8 mouse cellular contexts compared by ENCODE assay signal in the genomic region with DNA sequence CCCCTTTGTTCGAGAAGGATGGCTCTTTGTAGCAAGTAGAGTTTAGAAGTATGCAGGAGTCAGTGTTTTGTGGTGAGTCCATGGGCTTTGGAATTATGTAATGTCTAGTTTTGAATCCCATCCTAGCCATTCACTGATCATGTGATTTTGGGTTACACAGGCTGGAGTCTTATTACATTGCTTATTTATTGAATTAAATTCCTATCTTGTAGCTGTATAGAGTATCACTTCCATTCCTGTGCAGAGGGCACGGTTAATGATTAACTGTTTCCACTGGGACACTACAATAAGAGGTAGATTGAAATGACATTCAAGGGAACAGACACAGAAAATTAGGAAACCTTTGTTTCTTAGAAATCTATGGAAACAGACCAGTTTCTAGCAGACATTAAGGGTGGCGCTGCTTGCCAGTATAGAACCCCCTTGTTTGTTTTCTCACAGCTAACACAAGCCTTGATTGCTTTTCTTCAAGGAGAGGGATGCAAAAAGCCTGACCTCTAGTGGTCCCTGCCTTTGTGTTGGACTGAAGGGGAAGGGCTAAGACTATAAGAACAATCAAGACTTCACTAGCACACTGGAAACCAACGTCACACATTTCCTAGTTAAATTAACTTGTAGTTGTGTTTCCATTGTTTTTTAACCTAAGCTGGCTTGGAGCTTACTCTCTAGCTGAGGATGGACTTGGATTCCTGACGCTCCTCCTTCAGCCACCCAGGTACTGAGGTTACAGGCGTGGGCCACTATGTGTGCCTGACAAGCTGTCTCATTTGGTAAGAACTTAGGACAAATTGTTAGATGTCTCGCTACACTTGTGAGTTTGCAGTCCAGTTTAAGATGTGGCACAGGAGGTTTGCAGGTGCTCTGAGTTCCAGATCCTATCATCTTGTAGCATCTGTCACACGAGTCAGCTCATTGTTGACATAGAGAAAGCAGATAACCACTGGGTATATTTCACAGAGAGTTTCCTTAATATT.
A peak's percentile ranks its signal among the peaks of the same experiment; 100 is the strongest.
DNase-seq lines count a peak whose midpoint lies in the region; ATAC-seq and TF ChIP-seq lines count a peak whose summit lies in the region.

No protein-coding gene starts in this region.

- H3K4me3 ChIP-seq in heart, postnatal 0 days (ENCODE audit: low read depth, low read length) = no peak overlapping the region
- no peak overlapping the region for H3K4me3 ChIP-seq in embryonic facial prominence, embryonic 14.5 days (ENCODE audit: low read depth, low read length)
- H3K4me3 ChIP-seq in limb, embryonic 14.5 days (replicated peaks; ENCODE audit: low read length) = no peak overlapping the region

- no peaks in the 10 kb centered on the region for H3K27me3 ChIP-seq in heart, postnatal 0 days (ENCODE audit: control insufficient read depth, insufficient read depth, low read length)
- no peaks in the 10 kb centered on the region for H3K27me3 ChIP-seq in embryonic facial prominence, embryonic 14.5 days (replicated peaks; ENCODE audit: control insufficient read depth, insufficient read depth, low read length)
- no peaks in the 10 kb centered on the region; the same call in 1 of the 2 replicates for H3K27me3 ChIP-seq in limb, embryonic 14.5 days (ENCODE audit: control insufficient read depth, insufficient read depth, low read length)

- no peaks in the 10 kb centered on the region for H3K36me3 ChIP-seq in heart, postnatal 0 days (replicated peaks; ENCODE audit: control insufficient read depth, insufficient read depth, low read length)
- H3K36me3 ChIP-seq in embryonic facial prominence, embryonic 14.5 days (ENCODE audit: control insufficient read depth, insufficient read depth, low read length) = no peaks in the 10 kb centered on the region
- H3K36me3 ChIP-seq in limb, embryonic 14.5 days (ENCODE audit: control insufficient read depth, insufficient read depth, low read length) = no peaks in the 10 kb centered on the region

- 52% methylated on average over 8 of the region's 8 CpGs for WGBS in heart, postnatal 0 days
- WGBS in embryonic facial prominence, embryonic 14.5 days = 50% methylated on average over 8 of the region's 8 CpGs
- 41% methylated on average over 8 of the region's 8 CpGs for WGBS in limb, embryonic 14.5 days

- TF ChIP-seq POLR2A in limb, embryonic 14.5 days (IDR thresholded peaks at IDR 0.05; ENCODE audit: borderline replicate concordance, extremely low read depth, insufficient read depth, insufficient read length) = no peak

- peak; percentile 63 for DNase-seq in heart, postnatal 0 days (ENCODE audit: low spot score)
- DNase-seq in heart, postnatal 25 days (ENCODE audit: low spot score) = no peak
- peak; percentile 56 for DNase-seq in embryonic facial prominence, embryonic 14.5 days (ENCODE audit: low spot score)
- peak; percentile 50 for DNase-seq in limb, embryonic 14.5 days (ENCODE audit: low spot score)
- no peak for DNase-seq in frontal cortex, postnatal 10 days (ENCODE audit: low spot score in 2 of 2)
- DNase-seq in adrenal gland, postnatal 25 days = no peak
- no peak for DNase-seq in urinary bladder, postnatal 10 days (ENCODE audit: low spot score)

- H3K9me3 ChIP-seq in heart, postnatal 0 days (replicated peaks; ENCODE audit: control insufficient read depth, low read length) = no peaks in the 10 kb centered on the region
- no peaks in the 10 kb centered on the region for H3K9me3 ChIP-seq in embryonic facial prominence, embryonic 14.5 days (ENCODE audit: control insufficient read depth, low read length)
- no peaks in the 10 kb centered on the region for H3K9me3 ChIP-seq in limb, embryonic 14.5 days (ENCODE audit: control insufficient read depth, low read length)

- H3K9ac ChIP-seq in heart, postnatal 0 days (replicated peaks; ENCODE audit: low read depth, low read length) = no peak overlapping the region
- H3K9ac ChIP-seq in embryonic facial prominence, embryonic 14.5 days (ENCODE audit: low read depth, low read length) = no peak overlapping the region
- H3K9ac ChIP-seq in limb, embryonic 14.5 days (ENCODE audit: low read depth, low read length, severe bottlenecking) = no peak overlapping the region

- peak; percentile 72 for TF ChIP-seq CTCF in heart, postnatal 0 days (IDR thresholded peaks at IDR 0.05; ENCODE audit: low read depth)

- peak; percentile 53; the same call in 1 of the 2 replicates for ATAC-seq in heart, postnatal 0 days (ENCODE audit: insufficient read depth, low read depth)
- ATAC-seq in CD4-positive, CD25-positive, alpha-beta regulatory T cell, adult 4 months = peak; percentile 40
- ATAC-seq in embryonic facial prominence, embryonic 14.5 days (ENCODE audit: low read depth) = 0 out of 2 replicates have a peak, but pooled peaks have one; percentile 47
- ATAC-seq in limb, embryonic 14.5 days (ENCODE audit: low FRiP score, low read depth) = no peak

- intact Hi-C loops in heart, postnatal 25 days (cut with DNase I) = loop anchor here (5.0 to 10.0 kb wide), 2 partner anchors 195 to 333 kb away; no protein-coding TSS in a partner anchor

- H3K4me2 ChIP-seq in heart, postnatal 0 days (ENCODE audit: low read depth, low read length) = no peak overlapping the region
- H3K4me2 ChIP-seq in embryonic facial prominence, embryonic 14.5 days (ENCODE audit: low read depth, low read length) = no peak overlapping the region
- H3K4me2 ChIP-seq in limb, embryonic 14.5 days (replicated peaks; ENCODE audit: low read depth, low read length, severe bottlenecking) = no peak overlapping the region

- no peak for TF ChIP-seq EP300 in heart, postnatal 0 days (IDR thresholded peaks at IDR 0.05; ENCODE audit: low read depth)

- H3K4me1 ChIP-seq in heart, postnatal 0 days (ENCODE audit: control insufficient read depth, insufficient read depth) = peaks cover 15% of the 10 kb centered on the region
- no peaks in the 10 kb centered on the region for H3K4me1 ChIP-seq in embryonic facial prominence, embryonic 14.5 days (ENCODE audit: control insufficient read depth, insufficient read depth, low read length)
- H3K4me1 ChIP-seq in limb, embryonic 14.5 days (ENCODE audit: control insufficient read depth, insufficient read depth, low read length) = no peaks in the 10 kb centered on the region; the same call in 1 of the 2 replicates

- H3K27ac ChIP-seq in heart, postnatal 0 days (ENCODE audit: low read depth) = peak overlapping the region; percentile 20; the same call in 1 of the 2 replicates
- H3K27ac ChIP-seq in embryonic facial prominence, embryonic 14.5 days (replicated peaks; ENCODE audit: low read depth, low read length) = no peak overlapping the region
- no peak overlapping the region for H3K27ac ChIP-seq in limb, embryonic 14.5 days (replicated peaks; ENCODE audit: low read depth, low read length)

Comparison
In these comparisons a context has a peak if more than half of its experiments do, and no peak if none do; other contexts are left out.
1. DNase-seq: peak in heart, postnatal 0 days (single experiment), embryonic facial prominence, embryonic 14.5 days (single experiment) and limb, embryonic 14.5 days (single experiment); none in heart, postnatal 25 days (single experiment), frontal cortex, postnatal 10 days (0 of 2), adrenal gland, postnatal 25 days (single experiment) and urinary bladder, postnatal 10 days (single experiment).